Mouse (Mus musculus): ENCODE measurements around the gene Cbfa2t3.
"Not testable (repeated sequence)": the region's sequence is repeated elsewhere in the genome, so short reads cannot be mapped to it uniquely, and the experiment has no call there.

The Cbfa2t3 gene

DNA sequence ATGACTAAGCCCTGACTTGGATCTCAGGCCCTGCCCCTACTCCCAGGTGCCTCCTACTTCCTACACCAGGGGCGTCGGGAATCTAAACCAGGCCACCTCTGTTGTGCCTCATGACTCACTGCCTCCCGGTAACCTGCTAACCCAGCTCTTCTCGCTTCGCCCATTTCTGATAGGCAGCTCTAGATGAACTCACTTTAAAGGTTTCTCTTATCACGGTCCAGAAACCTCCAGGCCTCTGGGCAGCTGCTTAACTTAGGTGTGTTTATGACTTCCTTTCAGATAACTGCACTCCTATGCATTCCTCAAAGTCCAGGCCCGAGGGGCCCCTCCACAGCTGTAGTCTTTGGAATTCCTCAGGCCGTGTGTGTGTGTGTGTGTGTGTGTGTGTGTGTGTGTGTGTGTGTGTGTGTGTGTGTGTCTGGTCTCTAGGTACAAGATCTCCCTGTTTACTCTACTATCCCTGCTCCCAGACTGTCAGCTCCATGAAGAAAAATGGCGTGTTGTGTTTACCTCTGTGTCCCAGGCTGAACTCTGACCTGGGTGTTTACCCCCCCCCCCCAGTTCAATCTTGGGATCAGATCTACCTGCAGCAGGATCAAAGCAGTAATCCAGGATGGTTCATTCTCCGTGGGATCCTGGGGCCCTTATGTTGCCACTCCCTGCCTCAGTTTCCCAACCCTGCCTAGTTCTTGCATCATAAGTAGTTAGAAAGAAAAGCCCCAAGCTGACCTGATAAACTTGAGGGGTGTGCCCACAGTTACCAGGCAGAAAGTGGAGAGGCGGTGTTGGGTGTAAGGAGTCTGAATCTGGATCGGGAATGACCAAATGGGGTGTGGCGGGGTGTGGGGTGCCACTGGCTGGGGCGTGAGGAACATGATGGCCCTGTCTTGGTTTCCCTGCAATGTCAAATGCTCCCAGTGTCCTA, 62.8 kb downstream of the Cbfa2t3 start:
- no peak for DNase-seq (ENCODE audit: low spot score)

DNA sequence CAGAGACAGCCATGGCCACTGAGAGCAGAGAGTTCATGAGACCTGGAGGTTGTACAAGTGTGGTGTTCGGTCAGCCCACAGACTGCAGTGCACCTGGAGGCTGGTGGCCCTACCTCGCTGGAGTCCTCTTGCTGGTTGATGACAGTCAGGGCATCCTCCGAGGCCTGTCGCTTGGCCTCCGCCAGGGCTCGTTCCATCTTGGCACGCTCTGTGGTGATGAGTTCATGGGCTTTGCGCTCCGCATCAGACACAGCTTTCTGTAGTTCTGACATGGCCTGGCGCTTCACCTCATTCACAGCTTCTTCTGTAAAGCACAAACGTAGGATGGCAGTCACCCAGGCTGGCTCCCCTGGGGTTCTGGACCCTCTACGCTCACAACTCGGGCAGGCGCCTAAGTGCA, 65.7 kb downstream of the Cbfa2t3 start:
- no peak for DNase-seq (ENCODE audit: low spot score)

DNA sequence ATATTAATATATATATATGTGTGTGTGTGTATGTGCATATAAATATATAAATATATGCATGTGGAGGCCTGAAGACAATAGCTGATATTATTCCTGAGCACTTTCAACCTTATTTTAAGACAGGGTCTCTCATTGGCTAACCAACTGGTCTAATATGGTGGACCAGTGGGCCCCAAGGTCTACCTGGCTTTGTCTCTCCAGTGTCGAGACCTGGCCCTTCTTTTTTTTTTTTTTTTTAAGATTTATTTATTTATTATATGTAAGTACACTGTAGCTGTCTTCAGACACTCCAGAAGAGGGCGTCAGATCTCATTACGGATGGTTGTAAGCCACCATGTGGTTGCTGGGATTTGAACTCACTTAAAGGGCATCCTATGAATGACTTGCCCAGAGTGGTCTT, 66.8 kb downstream of the Cbfa2t3 start:
- not testable (repeated sequence) for DNase-seq (ENCODE audit: low spot score)

DNA sequence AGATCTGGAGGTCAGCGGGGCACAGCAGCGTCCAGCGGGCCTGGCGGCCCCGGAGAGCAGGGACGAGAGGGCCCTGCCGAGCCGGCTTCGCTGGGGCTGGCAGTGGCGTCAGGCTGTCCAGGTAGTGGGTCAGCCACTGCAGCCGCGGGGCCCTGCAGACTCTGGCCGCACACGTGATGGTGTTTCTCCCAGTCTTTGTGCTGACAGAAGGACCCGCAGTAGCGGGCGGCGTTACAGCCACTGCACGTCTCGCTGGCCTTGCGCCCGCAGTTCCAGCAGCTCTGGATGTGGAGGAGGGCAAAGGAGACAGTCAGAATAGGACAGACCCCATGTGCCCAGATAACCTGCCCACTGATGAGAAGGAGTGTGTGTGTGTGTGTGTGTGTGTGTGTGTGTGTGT, 68.2 kb downstream of the Cbfa2t3 start:
- no peak for DNase-seq (ENCODE audit: low spot score)

DNA sequence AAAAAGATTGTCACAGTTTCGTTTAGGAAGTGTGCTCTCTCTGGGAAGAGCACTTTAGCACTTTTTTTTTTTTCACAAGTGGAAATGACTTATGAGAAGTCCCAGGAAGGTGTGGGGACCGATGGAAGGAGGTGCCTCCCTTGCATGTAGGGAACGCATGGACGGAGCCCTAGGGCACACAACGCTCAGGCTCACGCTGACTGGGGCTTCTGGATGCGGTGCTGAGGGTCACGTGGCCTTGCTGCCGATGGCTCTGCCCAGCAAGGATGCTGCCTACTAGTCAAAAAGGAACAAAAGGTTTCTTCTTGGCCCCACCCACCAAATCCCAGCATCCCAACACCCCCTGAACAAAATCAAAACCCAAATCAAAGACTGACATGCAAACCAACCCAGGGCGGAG, 69.5 kb downstream of the Cbfa2t3 start:
- no peak for DNase-seq (ENCODE audit: low spot score)

DNA sequence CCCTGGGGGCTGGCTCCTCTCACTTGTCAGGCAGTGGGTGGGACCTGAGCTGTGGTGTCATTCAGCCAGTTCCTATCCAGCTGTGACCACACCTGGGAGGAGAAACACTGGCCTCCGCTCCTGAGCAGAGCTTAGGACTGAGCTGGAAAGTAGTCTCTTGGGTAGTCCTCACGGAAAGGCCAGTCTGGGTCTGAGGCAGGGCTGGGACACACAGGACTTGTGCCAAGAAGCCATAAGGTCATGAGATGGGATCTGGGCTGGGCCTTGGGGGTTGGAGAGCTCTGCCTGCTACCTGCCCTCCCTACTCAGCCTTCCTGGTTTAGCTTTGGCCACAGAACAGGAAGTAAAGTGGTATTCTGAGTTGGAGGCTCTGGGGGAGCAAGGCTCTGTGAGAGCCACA, 72.0 kb downstream of the Cbfa2t3 start:
- no peak for DNase-seq (ENCODE audit: low spot score)

DNA sequence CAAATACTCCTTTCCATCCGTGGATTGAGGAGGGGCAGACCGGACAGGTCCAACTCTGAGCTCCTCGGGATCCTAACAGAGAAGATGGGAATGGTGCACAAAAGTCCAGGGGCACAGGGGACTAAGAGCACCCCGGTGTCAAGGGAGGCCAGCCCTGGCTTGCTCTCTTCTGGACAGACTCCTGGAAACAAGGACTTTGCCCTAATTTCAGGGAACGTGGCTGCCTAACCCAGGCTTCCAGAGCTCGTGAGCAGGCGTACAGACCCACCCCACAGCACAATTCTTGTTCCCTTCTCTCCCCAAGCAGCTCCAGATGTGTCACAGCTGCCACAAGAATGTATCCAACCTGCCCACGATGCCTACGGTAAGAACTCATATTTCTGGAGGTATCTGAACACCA, 73.1 kb downstream of the Cbfa2t3 start:
- no peak for DNase-seq (ENCODE audit: low spot score)

DNA sequence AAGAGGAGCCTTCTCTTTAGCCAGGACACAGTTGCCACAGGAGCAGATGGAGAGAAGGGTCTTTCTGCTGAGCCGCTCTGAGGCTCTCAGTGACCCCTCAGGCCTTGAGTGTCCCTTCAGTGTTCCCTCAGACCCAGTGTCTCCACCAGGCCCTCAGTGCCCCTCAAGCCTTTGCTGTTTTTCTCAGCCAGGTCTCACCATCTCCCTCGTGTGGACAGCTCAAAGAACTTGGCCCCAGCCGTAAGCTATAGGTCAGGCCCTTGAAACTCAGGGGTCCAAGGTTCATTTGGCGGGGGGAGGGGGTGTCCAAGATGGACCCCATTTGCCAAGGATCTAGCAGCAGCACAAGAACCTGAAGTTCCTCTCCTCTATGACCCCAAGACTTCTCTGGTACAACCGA, 74.3 kb downstream of the Cbfa2t3 start:
- DNase-seq (ENCODE audit: low spot score): no peak

DNA sequence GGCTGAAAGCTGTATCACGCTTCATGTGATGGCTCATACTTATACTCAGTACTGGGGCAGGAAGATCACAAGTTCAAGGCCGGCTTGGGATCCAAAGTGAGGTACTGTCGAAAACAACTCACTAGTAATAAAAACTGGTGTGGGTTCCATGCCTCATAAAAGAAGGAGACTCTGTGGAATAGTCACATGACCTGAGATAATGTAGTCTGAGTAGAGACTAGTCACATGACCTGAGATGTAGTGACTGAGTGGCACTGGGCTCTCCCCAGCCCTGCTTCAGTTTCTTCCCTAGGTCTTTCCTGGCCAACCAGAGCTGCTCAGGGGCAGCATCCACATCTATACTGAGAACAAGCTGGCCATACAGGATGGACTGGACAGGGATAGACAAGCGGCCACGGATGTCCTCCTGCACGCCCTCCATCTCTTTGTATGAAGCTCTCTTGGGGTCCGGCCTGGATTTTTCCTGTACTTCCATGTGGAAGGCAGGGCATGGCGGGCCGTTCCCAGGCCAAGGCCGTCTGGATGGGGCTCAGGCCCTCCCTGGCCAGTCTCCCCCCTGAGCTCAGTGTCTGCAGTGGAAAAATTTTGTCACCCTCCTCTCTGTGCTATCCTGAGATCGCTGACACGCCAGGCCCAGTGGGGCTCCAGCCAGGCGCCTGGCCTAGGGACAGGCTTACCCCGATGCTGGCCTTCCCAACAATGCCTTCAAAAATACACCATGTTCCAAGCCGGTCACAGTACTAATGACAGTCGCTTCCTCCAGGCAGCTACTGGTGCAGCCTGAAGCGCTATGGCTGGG, 74.9 kb downstream of the Cbfa2t3 start:
- no peak for DNase-seq (ENCODE audit: low spot score)

DNA sequence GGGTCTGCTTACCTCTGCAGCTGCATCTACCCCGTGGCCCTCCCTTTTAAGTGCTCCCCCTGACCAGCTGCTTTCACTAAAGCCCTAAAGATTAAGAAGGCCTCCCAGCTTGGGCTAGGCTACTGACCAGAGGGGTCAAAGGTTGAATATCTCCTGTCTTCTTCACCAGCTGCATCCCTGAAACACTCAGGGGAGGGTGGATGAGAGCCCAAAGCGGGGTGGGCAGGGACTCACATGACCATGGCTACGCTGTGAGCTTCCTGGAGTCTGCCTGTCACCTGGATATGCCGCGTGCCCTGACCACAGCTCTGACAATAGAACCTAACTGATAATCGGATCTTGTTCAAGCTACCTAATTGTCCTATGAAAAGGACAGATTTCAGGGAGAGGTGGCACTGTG, 76.2 kb downstream of the Cbfa2t3 start, which contains the start of gene Pabpn1l:
TSS of gene Pabpn1l (minus strand) at position 13 of the 400 bp plus-strand sequence.
- DNase-seq (ENCODE audit: low spot score): no peak

DNA sequence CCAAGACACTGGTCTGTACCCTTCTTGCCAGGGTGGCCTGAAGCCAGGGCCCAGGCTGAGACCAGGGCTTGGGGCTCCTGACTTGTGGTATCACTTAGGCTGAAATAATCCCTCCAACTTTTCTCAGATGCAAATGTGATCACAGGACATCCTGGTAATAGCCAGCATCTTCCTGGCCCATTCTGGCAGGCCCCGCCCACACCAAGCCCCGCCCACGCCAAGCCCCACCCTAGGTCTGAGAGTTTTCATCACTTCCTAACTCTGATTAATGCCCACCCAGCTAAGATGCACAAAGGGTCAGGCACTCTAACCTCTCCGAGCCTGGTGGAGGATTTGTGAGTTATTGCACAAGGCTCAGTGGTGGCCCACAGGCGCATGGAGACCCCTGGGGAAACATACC, 78.5 kb downstream of the Cbfa2t3 start:
- DNase-seq (ENCODE audit: low spot score): no peak

DNA sequence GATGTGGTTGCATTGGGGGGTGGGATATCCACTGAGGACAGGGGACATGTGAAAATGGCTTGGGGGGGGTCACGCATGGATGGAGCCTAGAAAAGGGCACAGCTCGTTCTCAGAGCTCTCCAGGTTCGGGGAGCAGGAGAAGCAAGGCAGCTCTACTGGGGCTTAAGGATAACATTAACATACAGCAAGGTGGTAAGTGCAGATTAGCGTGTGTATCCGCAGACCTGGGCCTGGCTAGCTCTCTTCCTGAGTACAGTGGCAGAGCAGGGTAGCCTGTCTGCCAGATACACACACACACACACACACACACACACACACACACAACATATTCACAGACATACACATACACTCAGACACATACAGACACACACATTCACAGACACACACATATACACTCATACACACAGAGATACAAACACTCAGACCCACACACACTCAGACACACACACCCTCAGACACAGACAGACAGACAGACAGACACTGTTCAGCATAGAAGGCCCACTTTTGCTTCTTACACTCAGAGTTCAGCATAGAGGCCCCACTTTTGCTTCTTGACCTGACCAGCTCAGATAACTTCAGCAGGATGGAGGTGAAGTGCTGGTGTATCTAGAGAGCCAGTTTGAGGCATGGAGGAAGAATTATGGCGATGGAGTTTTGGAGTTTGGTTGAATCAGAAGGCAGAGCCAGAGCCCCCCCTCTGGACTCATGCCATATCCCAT, 80.1 kb downstream of the Cbfa2t3 start:
- DNase-seq (ENCODE audit: low spot score): no peak

DNA sequence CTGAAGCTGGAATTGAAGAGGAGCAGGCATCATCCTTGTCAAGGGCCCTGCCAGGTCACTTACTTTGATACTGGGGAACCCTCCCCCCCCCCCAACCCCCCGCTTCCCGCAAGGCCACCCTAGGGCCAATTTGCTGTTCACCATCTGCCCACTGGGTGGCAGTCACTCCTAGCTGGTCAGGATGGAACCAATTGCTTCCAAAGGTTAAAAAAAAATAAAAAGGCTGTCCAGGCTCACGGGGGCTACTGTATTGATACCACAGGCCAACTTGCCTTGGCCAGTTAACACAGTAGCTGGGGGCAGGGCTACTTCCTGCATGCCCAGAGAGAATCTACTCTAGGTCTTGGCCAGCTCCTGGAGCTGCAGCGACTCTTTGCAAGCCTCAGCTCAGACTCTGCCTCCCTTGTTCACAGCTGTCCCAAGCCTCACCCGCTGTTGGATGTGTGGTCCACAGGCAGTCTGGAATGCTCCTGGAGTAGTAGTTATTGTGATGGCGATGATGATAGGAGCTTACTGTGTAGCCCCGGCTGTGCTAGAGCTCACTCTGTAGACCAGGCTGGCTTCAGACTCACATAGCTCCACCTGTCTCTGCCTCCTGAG, 80.9 kb downstream of the Cbfa2t3 start:
- DNase-seq (ENCODE audit: low spot score): peak; percentile 48

DNA sequence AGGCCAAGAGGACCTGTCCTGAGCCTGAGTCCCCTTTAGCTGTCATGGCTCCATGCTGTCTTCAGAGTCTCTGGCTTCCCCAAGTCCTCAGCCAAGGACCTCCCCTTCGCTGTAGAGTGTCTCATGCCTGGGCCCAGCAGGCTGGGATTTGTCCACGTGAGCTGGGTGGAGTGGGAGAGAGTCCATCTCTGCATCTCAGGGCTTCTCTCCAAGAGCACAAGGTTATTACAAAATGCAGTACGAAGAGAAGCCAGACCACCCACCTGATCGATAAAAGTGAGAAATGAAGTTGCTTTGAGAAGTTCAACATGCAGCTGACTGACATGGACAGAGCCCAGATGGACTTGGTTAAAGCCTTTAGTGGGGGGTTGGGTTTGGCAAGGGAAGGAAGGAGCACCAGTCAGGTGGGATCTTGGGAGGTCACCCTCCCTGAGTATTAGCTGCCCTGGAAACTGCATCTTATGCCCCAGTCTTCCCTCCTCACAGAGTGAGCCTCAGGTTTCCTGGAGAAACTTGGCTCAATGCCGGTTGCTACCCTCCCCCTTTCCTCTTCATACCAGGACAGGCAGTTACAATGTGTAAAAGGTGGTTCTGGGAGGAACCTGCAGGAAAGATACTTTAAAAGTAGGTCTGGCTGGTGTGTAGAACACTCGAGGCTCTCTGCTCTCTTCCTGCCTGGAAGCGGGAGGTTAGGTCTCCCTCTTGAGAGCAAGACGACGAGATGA, 82.6 kb downstream of the Cbfa2t3 start:
- peak; percentile 57 for DNase-seq (ENCODE audit: low spot score)

DNA sequence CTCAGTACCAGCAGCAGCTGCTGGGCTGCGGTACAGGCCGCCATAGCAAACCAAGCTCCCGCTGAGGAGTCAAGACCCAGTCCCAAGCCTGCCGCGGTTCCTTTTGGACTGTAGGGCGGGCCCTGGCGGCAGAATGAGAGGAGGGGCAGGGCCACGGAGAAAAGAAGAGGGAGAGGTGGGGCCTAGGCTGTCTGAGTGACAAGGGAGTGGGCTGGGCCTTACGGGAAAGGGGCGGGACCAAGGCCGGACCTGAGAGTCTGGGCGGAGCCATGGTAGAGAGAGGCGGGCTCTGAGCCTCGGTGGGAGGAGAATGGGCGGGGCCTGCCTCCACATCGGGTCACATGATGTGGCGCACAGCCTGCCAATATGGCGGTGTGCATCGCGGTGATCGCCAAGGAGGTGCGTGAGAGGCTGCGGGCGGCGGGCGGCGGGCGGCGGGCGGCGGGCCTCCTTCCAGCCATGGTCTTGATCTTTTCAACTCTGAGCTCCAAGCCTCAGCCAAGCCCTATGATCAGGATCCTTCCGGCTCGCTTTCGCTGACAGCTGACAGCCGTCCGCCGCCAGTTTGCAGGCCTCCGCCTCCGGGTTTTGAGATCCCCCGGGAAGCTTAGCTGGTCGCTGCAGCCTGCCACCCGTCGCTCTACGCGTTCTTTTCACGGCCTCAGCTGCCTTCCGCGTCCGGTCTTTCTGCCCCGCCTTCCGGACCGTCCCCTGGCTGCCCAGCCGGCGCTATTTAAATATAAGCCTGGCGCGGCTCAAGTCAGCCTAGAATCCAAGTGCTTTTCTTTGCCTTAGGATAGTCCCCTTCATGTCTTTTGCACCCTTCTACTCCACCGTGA, 87.4 kb downstream of the Cbfa2t3 start, which contains the start of the genes Galns and Trappc2l:
TSS of gene Galns (minus strand) at position 169 of the 839 bp plus-strand sequence.
TSS of gene Trappc2l (plus strand) at position 346 of the 839 bp plus-strand sequence.
- DNase-seq (ENCODE audit: low spot score): peak; percentile 95

DNA sequence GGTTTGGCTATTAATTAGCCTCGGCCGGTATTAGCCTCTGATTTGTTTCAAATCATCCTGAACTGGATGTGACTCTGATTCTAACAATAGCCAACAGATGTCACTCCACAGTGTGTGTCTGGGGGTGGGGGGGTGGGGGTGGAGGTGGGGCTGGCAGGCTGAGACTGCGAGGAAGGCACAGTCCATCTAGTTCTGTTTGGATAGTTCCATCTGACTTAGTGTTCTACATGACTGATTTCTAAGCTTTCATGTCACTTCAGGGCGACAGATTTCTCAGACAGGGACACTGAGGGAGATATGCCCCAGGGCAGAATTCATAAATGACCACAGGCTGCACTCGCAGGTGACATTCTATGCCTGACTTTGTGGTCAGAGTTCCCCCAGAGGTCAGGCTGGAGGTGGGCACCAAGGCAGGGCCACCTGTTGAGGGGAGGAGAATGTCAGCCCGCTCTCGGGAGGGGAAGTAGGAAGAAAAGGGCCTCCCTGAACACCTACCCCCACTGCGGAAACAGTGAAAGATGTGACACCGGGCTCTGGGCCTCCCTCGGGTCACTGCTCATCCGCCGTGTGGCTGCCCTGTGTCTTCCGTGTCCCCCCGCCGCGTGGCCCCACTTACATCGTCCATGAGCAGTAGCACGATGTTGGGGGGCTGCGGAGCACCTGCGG, 88.2 kb downstream of the Cbfa2t3 start:
- DNase-seq (ENCODE audit: low spot score): no peak

DNA sequence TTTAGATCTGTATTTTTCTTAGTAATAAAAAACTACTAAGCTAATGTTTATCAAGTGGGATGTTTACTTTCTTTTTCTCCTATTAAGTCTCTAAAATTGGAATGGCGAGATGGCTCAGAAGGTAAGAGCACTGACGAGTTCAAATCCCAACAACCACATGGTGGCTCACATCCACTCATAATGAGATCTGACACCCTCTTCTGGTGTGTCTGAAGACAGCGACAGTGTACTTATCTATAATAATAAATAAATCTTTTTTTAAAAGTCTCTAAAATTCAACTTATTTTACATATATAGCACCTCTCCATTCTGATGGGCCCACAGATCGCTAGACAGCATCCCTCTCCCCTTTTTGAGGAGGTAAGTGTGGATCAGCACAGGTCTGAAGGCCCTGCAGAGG, 88.7 kb downstream of the Cbfa2t3 start:
- no peak for DNase-seq (ENCODE audit: low spot score)

DNA sequence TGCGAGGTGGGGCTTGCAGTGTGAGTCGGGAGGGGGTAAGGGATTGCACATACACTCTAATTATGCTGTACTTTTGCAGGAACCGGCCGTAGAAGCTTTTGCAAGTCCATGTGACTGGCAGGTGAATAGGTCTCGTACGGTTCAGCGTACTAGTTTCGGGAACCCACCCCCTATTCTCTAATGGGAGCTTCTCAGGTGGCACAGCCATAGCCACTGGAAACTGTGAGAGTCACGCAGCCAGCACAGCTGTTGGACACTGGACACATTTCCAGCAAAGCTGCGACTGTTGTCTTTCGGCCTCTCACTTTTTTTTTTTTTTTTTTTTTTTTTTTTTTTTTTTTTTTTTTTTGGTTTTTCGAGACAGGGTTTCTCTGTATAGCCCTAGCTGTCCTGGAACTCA, 92.1 kb downstream of the Cbfa2t3 start:
- DNase-seq (ENCODE audit: low spot score): no peak

DNA sequence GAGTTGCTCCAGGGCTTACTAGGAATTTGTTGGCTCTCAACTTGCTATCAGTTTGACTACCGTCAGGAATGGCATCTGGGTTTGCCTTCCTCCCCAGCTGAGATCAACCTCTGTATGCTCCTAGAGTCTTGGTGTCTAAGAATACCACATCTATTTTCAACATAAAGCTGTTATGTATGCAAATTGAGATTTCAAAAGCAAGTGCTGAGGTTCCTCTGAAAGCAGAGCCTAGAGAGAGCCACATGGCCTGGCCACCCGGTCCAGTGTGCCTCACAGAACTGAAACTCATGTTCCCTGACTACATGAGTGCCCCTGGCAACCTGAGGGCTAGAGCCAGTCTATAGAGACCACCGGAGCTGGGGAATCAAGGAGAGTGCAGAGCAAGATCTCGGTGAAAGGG, 93.5 kb downstream of the Cbfa2t3 start:
- DNase-seq (ENCODE audit: low spot score): no peak

DNA sequence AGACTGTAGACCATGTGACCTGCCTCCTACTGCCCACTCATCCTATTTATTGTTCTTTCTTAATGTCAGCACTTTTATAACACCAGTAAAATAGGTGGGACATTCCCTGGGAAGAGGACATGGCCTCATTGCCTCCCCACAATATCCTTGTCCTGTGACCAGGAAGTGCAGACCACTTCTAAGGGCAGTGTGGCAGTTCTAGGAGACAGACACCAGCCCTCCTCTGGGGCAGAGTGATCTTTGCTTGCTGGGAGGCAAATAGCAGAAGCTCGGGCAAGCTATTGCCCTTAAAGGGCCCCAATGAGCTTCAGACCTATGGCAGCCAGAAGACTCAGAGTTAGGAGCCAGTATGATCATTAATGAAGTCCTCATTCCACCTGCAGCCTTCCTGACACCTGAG, 94.3 kb downstream of the Cbfa2t3 start:
- DNase-seq (ENCODE audit: low spot score): no peak

Measured in testis, postnatal 14 days (tissue).